Mouse (Mus musculus): ENCODE data around the gene Cbfb.

- no peak for TF ChIP-seq CTCF (conservative IDR thresholded peaks at IDR 0.05; ENCODE audit: low read length)
- TF ChIP-seq NANOG (IDR thresholded peaks at IDR 0.05; ENCODE audit: borderline replicate concordance, low read length) = no peak
- TF ChIP-seq POU5F1 (IDR thresholded peaks at IDR 0.05; ENCODE audit: borderline replicate concordance, low read length) = no peak
Observed at GRCm38 (mm10) chr8:105170041-105170380, 463 bp upstream of the Cbfb start.
